Mouse (Mus musculus) thymus, postnatal 0 days (tissue): ENCODE results near the gene Alkbh1. TPM values are rescaled to one million over a fixed set of nuclear protein-coding genes. Genes with fewer than 3 reads are reported as not detected.

Source experiments
- DNase-seq: peaks from one replicate; pipeline ENCODE4 v3.0.0-alpha.2; 2015; ENCODE audit warnings: low spot score
- microRNA-seq: library from miRNA; unstranded; fragments of <30 nt; microRNA quantifications from one replicate; pipeline ENCODE4, GENCODE M21; 2016; ENCODE audit warnings: borderline number of aligned reads
- polyA plus RNA-seq: library from polyadenylated mRNA; unstranded; fragments of >200 nt; fragmentation: Nextera tagmentation; extraction: Ambion mirVana; gene quantifications from 2 replicates; pipeline ENCODE4 v1.2.1, GENCODE M21; 2015

Alkbh1 gene
- polyA plus RNA-seq, 1 experiment from 2014 or later, result 46.3 TPM

GRCm38 (mm10) chr12:87387171-87388121, 56.4 kb downstream of the Alkbh1 start:
- peak; percentile 12 for DNase-seq

- no peak for DNase-seq
Measured at GRCm38 (mm10) chr12:87385051-87385450, 58.8 kb downstream of the Alkbh1 start.

GRCm38 (mm10) chr12:87381380-87381682, 62.5 kb downstream of the Alkbh1 start:
- DNase-seq, result no peak

GRCm38 (mm10) chr12:87380586-87381379, 63.0 kb downstream of the Alkbh1 start:
- no peak for DNase-seq

GRCm38 (mm10) chr12:87379496-87379895, 64.3 kb downstream of the Alkbh1 start:
- DNase-seq, result no peak

Small RNA genes within 50 kb of the gene (microRNA-seq; reads per million reads assigned to microRNA genes)
- gene Mir3068, result 209 reads per million, percentile 53 among the genes with 10 or more reads in this experiment

Other genes starting within 250 kb of the Alkbh1 start
- 1.2 and 1.6 TPM in 2 replicates for gene Samd15, start 244.3 kb downstream of the Alkbh1 start, polyA plus RNA-seq
- gene Tmed8, start 243.6 kb downstream of the Alkbh1 start, polyA plus RNA-seq, result 3.4 TPM in 2 replicates
- 0.86 and 0.89 TPM in 2 replicates for gene Noxred1, start 205.3 kb downstream of the Alkbh1 start, polyA plus RNA-seq
- 30.5 and 33.2 TPM in 2 replicates for gene Vipas39, start 177.8 kb downstream of the Alkbh1 start, polyA plus RNA-seq
- 193 and 211 TPM in 2 replicates for gene Ahsa1, start 177.5 kb downstream of the Alkbh1 start, polyA plus RNA-seq
- 0.06 and 0.07 TPM in 2 replicates for gene Ism2, start 144.3 kb downstream of the Alkbh1 start, polyA plus RNA-seq
- gene Sptlc2, start 55.7 kb downstream of the Alkbh1 start, polyA plus RNA-seq, result 76.9 and 83.3 TPM in 2 replicates
- gene Slirp, start 121 bp downstream of the Alkbh1 start, polyA plus RNA-seq, result 278 and 300 TPM in 2 replicates
- gene Snw1, start 28.3 kb upstream of the Alkbh1 start, polyA plus RNA-seq, result 157 and 161 TPM in 2 replicates
- not detected in 2 replicates for gene Gm5788, start 50.7 kb upstream of the Alkbh1 start, polyA plus RNA-seq
- gene Gm8300, start 70.3 kb upstream of the Alkbh1 start, polyA plus RNA-seq, result not detected in 2 replicates
- gene Oog1, start 158.7 kb upstream of the Alkbh1 start, polyA plus RNA-seq, result not detected in 2 replicates
- not detected in 2 replicates for gene Gm4027, start 174.9 kb upstream of the Alkbh1 start, polyA plus RNA-seq
- not detected in 2 replicates for gene Gm16381, start 200.6 kb upstream of the Alkbh1 start, polyA plus RNA-seq